Mouse (Mus musculus) left cerebral cortex, postnatal 14 days (tissue): ENCODE measurements around the gene Cby1. TPM values are rescaled to one million over a fixed set of nuclear protein-coding genes. Genes with fewer than 3 reads are reported as not detected.

ENCODE experiments used
- DNase-seq, 2 experiments: peaks; one replicate each; pipeline ENCODE4 v3.0.0; 2021 to 2022; ENCODE audit warnings: low spot score in 2 of 2, mixed read lengths in 1 of 2
- intact Hi-C: fragments of 180-260 bp; cut with DNase I; formaldehyde crosslinking; loops from one replicate; pipeline ENCODE4 v1.15.1; 2025
- total RNA-seq, 2 experiments: library from RNA; stranded (reverse); gene quantifications; 2 replicates each; pipeline ENCODE4 v1.2.3; 2021

The Cby1 gene
- total RNA-seq, 2 experiments from 2014 or later = 65.3 to 69.2 TPM

GRCm38 (mm10) chr15:79692334-79692733 is 33.3 kb downstream of the Cby1 start:
- DNase-seq = no peak
- intact Hi-C loops = no loop called here

GRCm38 (mm10) chr15:79693740-79694139 is 34.7 kb downstream of the Cby1 start:
- intact Hi-C loops = no loop called here

GRCm38 (mm10) chr15:79694512-79694911 is 35.5 kb downstream of the Cby1 start:
- no peak for DNase-seq
- intact Hi-C loops = no loop called here

More at GRCm38 (mm10) chr15:79693740-79694139, 34.7 kb downstream of the Cby1 start:
- no peak for DNase-seq

GRCm38 (mm10) chr15:79695516-79695915 is 36.5 kb downstream of the Cby1 start:
- intact Hi-C loops = no loop called here
- DNase-seq = no peak

- intact Hi-C loops = no loop called here
- no peak for DNase-seq
These were observed 37.5 kb downstream of the Cby1 start for GRCm38 (mm10) chr15:79696508-79696907.

- intact Hi-C loops = no loop called here
- DNase-seq = no peak
These were observed 38.0 kb downstream of the Cby1 start for GRCm38 (mm10) chr15:79697011-79697410.

GRCm38 (mm10) chr15:79697558-79698187 is 38.7 kb downstream of the Cby1 start:
- no peak for DNase-seq
- intact Hi-C loops = no loop called here

- intact Hi-C loops = no loop called here
These were observed 47.7 kb downstream of the Cby1 start for GRCm38 (mm10) chr15:79706603-79707214.

GRCm38 (mm10) chr15:79708229-79708822 is 49.3 kb downstream of the Cby1 start:
- DNase-seq = no peak
- intact Hi-C loops = no loop called here

More at GRCm38 (mm10) chr15:79706603-79707214, 47.7 kb downstream of the Cby1 start:
- no peak for DNase-seq

GRCm38 (mm10) chr15:79715646-79716045 is 56.6 kb downstream of the Cby1 start:
- no peak for DNase-seq
- intact Hi-C loops = no loop called here

GRCm38 (mm10) chr15:79716710-79717109 is 57.7 kb downstream of the Cby1 start:
- no peak for DNase-seq
- intact Hi-C loops = no loop called here

Other genes with a start within 250 kb of the Cby1 start
- gene Csnk1e, start 203.6 kb upstream of the Cby1 start, total RNA-seq = 100 to 1,000 TPM; 142 to 166 TPM
- gene Kcnj4, start 154.0 kb upstream of the Cby1 start, total RNA-seq = 100 to 1,000 TPM; 166 to 177 TPM
- 1 to 10 TPM; 1.3 to 1.6 TPM for gene Kdelr3, start 142.8 kb upstream of the Cby1 start, total RNA-seq
- 100 to 1,000 TPM; 363 to 364 TPM for gene Ddx17, start 112.5 kb upstream of the Cby1 start, total RNA-seq
- gene Dmc1, start 54.1 kb upstream of the Cby1 start, total RNA-seq = under 1 TPM; 0.59 to 0.87 TPM
- 10 to 100 TPM in 1 of 2 experiments, 1 to 10 TPM in 1; 7.0 to 12.4 TPM for gene Fam227a, start 243 bp upstream of the Cby1 start, total RNA-seq
- gene Tomm22, start 11.7 kb downstream of the Cby1 start, total RNA-seq = 10 to 100 TPM; 97.8 to 99.7 TPM
- 10 to 100 TPM; 56.1 to 66.2 TPM for gene Josd1, start 28.7 kb downstream of the Cby1 start, total RNA-seq
- 10 to 100 TPM; 44.1 to 44.7 TPM for gene Gtpbp1, start 31.6 kb downstream of the Cby1 start, total RNA-seq
- gene Sun2, start 83.3 kb downstream of the Cby1 start, total RNA-seq = 10 to 100 TPM; 24.8 to 25.3 TPM
- 10 to 100 TPM; 37.5 to 39.7 TPM for gene Dnal4, start 118.7 kb downstream of the Cby1 start, total RNA-seq
- 100 to 1,000 TPM; 693 to 768 TPM for gene Nptxr, start 145.6 kb downstream of the Cby1 start, total RNA-seq
- gene Npcd, start 175.0 kb downstream of the Cby1 start, total RNA-seq = 10 to 100 TPM in 1 of 2 experiments, 1 to 10 TPM in 1; 7.3 to 53.6 TPM
- gene Cbx6, start 175.5 kb downstream of the Cby1 start, total RNA-seq = 100 to 1,000 TPM; 429 to 483 TPM
- gene Apobec3, start 232.5 kb downstream of the Cby1 start, total RNA-seq = 1 to 10 TPM; 4.2 to 5.1 TPM